Mouse (Mus musculus): ENCODE data around the gene Abcd3. TPM values are rescaled to one million over a fixed set of nuclear protein-coding genes. Genes with fewer than 3 reads are reported as not detected.

Abcd3 gene
- polyA plus RNA-seq, 1 experiment: 5.1 TPM

DNA sequence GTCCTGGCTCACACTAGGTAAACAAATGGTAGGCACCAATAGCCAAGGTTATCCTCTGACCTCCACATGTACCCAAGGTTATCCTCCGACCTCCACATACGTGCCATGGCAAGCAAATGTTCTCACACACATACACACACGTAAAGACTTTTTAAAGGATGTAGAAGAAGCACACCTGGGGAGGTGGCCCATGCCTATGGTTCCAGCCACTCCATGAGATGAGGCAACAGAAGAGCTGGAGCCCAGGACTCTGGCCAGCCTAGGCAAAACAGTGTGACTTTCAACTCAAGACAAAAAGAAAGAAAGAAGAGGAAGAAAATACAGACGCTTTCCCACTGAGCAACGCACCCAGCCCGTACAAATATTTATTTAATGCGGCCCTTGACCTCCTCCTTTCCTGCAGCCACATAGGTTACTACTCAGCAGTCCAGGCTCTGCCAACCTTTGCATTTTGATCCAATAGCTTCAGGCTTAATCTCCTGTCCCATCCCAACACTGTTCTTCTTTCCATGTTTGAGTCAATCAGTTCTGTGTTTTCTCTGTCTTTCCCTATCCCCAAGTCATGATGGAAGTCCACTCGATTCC is 6.5 kb upstream of the Abcd3 start:
- 94% methylated on average over 8 of the region's 8 CpGs for WGBS
- no peak for DNase-seq
- TF ChIP-seq CTCF (IDR thresholded peaks at IDR 0.05; ENCODE audit: borderline replicate concordance, control insufficient read depth, extremely low read depth, insufficient read depth, low read length, poor library complexity) (no peak), POLR2A (IDR thresholded peaks at IDR 0.05; ENCODE audit: control insufficient read depth, extremely low read depth, insufficient read depth, low read length, poor library complexity) (no peak)
- Histone ChIP-seq H3K27me3 (ENCODE audit: control insufficient read depth, insufficient read depth, low read length) (no peaks in the 10 kb centered on the region), H3K36me3 (ENCODE audit: control insufficient read depth, insufficient read depth, low read length) (no peaks in the 10 kb centered on the region), H3K27ac (ENCODE audit: control insufficient read depth, insufficient read depth, low read length) (no peak overlapping the region), H3K4me1 (replicated peaks; ENCODE audit: control insufficient read depth, insufficient read depth, low read length) (no peaks in the 10 kb centered on the region), H3K4me3 (ENCODE audit: control insufficient read depth, insufficient read depth, low read length) (no peak overlapping the region)

GRCm38 (mm10) chr3:121819693-121820200 is 4.6 kb upstream of the Abcd3 start:
- Histone ChIP-seq H3K27me3 (ENCODE audit: control insufficient read depth, insufficient read depth, low read length) (no peaks in the 10 kb centered on the region), H3K4me3 (ENCODE audit: control insufficient read depth, insufficient read depth, low read length) (no peak overlapping the region), H3K27ac (ENCODE audit: control insufficient read depth, insufficient read depth, low read length) (no peak overlapping the region), H3K36me3 (ENCODE audit: control insufficient read depth, insufficient read depth, low read length) (no peaks in the 10 kb centered on the region), H3K4me1 (replicated peaks; ENCODE audit: control insufficient read depth, insufficient read depth, low read length) (no peaks in the 10 kb centered on the region)
- TF ChIP-seq CTCF (IDR thresholded peaks at IDR 0.05; ENCODE audit: borderline replicate concordance, control insufficient read depth, extremely low read depth, insufficient read depth, low read length, poor library complexity) (no peak), POLR2A (IDR thresholded peaks at IDR 0.05; ENCODE audit: control insufficient read depth, extremely low read depth, insufficient read depth, low read length, poor library complexity) (no peak)
- 82% methylated on average over 3 of the region's 3 CpGs for WGBS
- no peak for DNase-seq

- Histone ChIP-seq H3K4me3 (ENCODE audit: control insufficient read depth, insufficient read depth, low read length) (no peak overlapping the region), H3K27ac (ENCODE audit: control insufficient read depth, insufficient read depth, low read length) (no peak overlapping the region), H3K27me3 (ENCODE audit: control insufficient read depth, insufficient read depth, low read length) (no peaks in the 10 kb centered on the region), H3K36me3 (ENCODE audit: control insufficient read depth, insufficient read depth, low read length) (no peaks in the 10 kb centered on the region), H3K4me1 (replicated peaks; ENCODE audit: control insufficient read depth, insufficient read depth, low read length) (no peaks in the 10 kb centered on the region)
- 82% methylated on average over 10 of the region's 10 CpGs for WGBS
- no peak for TF ChIP-seq CTCF (IDR thresholded peaks at IDR 0.05; ENCODE audit: borderline replicate concordance, control insufficient read depth, extremely low read depth, insufficient read depth, low read length, poor library complexity)
- TF ChIP-seq POLR2A (IDR thresholded peaks at IDR 0.05; ENCODE audit: control insufficient read depth, extremely low read depth, insufficient read depth, low read length, poor library complexity): no peak
- DNase-seq: no peak
Measured at GRCm38 (mm10) chr3:121818736-121819396, 3.8 kb upstream of the Abcd3 start.

- H3K36me3 ChIP-seq (ENCODE audit: control insufficient read depth, insufficient read depth, low read length): no peaks in the 10 kb centered on the region
- no peak for DNase-seq
- H3K27me3 ChIP-seq (ENCODE audit: control insufficient read depth, insufficient read depth, low read length): no peaks in the 10 kb centered on the region
- no peak overlapping the region for H3K27ac ChIP-seq (ENCODE audit: control insufficient read depth, insufficient read depth, low read length)
- TF ChIP-seq POLR2A (IDR thresholded peaks at IDR 0.05; ENCODE audit: control insufficient read depth, extremely low read depth, insufficient read depth, low read length, poor library complexity) (no peak), CTCF (IDR thresholded peaks at IDR 0.05; ENCODE audit: borderline replicate concordance, control insufficient read depth, extremely low read depth, insufficient read depth, low read length, poor library complexity) (no peak)
- peak overlapping the region; percentile 89 for H3K4me3 ChIP-seq (ENCODE audit: control insufficient read depth, insufficient read depth, low read length)
- no peaks in the 10 kb centered on the region for H3K4me1 ChIP-seq (replicated peaks; ENCODE audit: control insufficient read depth, insufficient read depth, low read length)
- 40% methylated on average over 16 of the region's 16 CpGs for WGBS
Measured at GRCm38 (mm10) chr3:121815549-121816235, 590 bp upstream of the Abcd3 start.

GRCm38 (mm10) chr3:121814413-121814864 is 663 bp downstream of the Abcd3 start:
- H3K36me3 ChIP-seq (ENCODE audit: control insufficient read depth, insufficient read depth, low read length): no peaks in the 10 kb centered on the region
- H3K4me1 ChIP-seq (replicated peaks; ENCODE audit: control insufficient read depth, insufficient read depth, low read length): peaks cover 2% of the 10 kb centered on the region; the same call in 1 of the 2 replicates
- no peak for DNase-seq
- H3K27me3 ChIP-seq (ENCODE audit: control insufficient read depth, insufficient read depth, low read length): no peaks in the 10 kb centered on the region
- H3K27ac ChIP-seq (ENCODE audit: control insufficient read depth, insufficient read depth, low read length): no peak overlapping the region
- peak overlapping the region; percentile 89 for H3K4me3 ChIP-seq (ENCODE audit: control insufficient read depth, insufficient read depth, low read length)
- TF ChIP-seq POLR2A (IDR thresholded peaks at IDR 0.05; ENCODE audit: control insufficient read depth, extremely low read depth, insufficient read depth, low read length, poor library complexity) (no peak), CTCF (IDR thresholded peaks at IDR 0.05; ENCODE audit: borderline replicate concordance, control insufficient read depth, extremely low read depth, insufficient read depth, low read length, poor library complexity) (no peak)
- WGBS: under 1% methylated on average over 28 of the region's 28 CpGs

- Histone ChIP-seq H3K27me3 (ENCODE audit: control insufficient read depth, insufficient read depth, low read length) (no peaks in the 10 kb centered on the region), H3K4me3 (ENCODE audit: control insufficient read depth, insufficient read depth, low read length) (no peak overlapping the region), H3K36me3 (ENCODE audit: control insufficient read depth, insufficient read depth, low read length) (no peaks in the 10 kb centered on the region), H3K27ac (ENCODE audit: control insufficient read depth, insufficient read depth, low read length) (no peak overlapping the region), H3K4me1 (replicated peaks; ENCODE audit: control insufficient read depth, insufficient read depth, low read length) (peaks cover 2% of the 10 kb centered on the region; the same call in 1 of the 2 replicates)
- DNase-seq: no peak
- WGBS: 82% methylated on average over 5 of the region's 5 CpGs
- TF ChIP-seq CTCF (IDR thresholded peaks at IDR 0.05; ENCODE audit: borderline replicate concordance, control insufficient read depth, extremely low read depth, insufficient read depth, low read length, poor library complexity) (no peak), POLR2A (IDR thresholded peaks at IDR 0.05; ENCODE audit: control insufficient read depth, extremely low read depth, insufficient read depth, low read length, poor library complexity) (no peak)
Measured at GRCm38 (mm10) chr3:121813834-121814233, 1.3 kb downstream of the Abcd3 start.

Measured in thymus, adult 2 months (tissue).